Mouse (Mus musculus): ENCODE results near the gene Gm8267.
"Not testable (repeated sequence)": the region's sequence is repeated elsewhere in the genome, so short reads cannot be mapped to it uniquely, and the experiment has no call there.

Gene Gm8267

GRCm38 (mm10) chr14:44750240-44750639, at the start of gene Gm8267:
Gm8267 (minus strand) TSS chr14:44750340.
- no peak for DNase-seq (ENCODE audit: low read depth, low spot score)

GRCm38 (mm10) chr14:44789537-44790382, 39.6 kb upstream of the Gm8267 start:
- not testable (repeated sequence) for DNase-seq (ENCODE audit: low read depth, low spot score)

- not testable (repeated sequence) for DNase-seq (ENCODE audit: low read depth, low spot score)
These were observed 7.4 kb downstream of the Gm8267 start for GRCm38 (mm10) chr14:44742789-44743188.

- DNase-seq (ENCODE audit: low read depth, low spot score), result not testable (repeated sequence)
These were observed 19.4 kb downstream of the Gm8267 start for GRCm38 (mm10) chr14:44730711-44731110.

DNA sequence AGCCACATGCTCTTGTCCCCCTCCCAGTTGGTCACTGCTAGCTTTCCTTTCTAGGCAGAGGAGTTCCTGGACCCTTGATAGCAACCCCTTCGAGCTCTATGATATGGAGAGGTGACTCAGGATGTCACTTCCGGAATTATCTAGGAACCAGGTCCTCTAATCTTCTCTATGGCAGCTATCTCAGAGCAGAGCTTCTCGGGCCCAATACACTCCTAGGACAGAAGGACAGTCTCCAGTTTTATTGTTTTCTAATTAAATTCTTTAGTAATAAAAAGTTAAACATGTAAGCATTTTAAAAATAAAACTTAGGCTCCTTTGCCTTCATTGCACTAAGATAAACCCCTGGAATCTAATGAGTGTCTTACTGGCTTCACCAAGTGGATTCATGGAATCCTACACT, 43.8 kb downstream of the Gm8267 start, which contains the start of gene Gm8257:
Gm8257 (minus strand) TSS at position 101 of the 400 bp plus-strand sequence.
- not testable (repeated sequence) for DNase-seq (ENCODE audit: low read depth, low spot score)
